Mouse (Mus musculus) c-Kit-positive CD71-negative TER-119-negative erythroid progenitor cells, embryonic 14.5 days (primary cell): Measurements from ENCODE around the gene Emc9.
A peak's percentile ranks its signal among the peaks of the same experiment; 100 is the strongest.

Source experiments
- DNase-seq: peaks from one replicate; pipeline ENCODE4 v3.0.0-alpha.2; 2013; ENCODE audit warnings: low read depth

The Emc9 gene

DNA sequence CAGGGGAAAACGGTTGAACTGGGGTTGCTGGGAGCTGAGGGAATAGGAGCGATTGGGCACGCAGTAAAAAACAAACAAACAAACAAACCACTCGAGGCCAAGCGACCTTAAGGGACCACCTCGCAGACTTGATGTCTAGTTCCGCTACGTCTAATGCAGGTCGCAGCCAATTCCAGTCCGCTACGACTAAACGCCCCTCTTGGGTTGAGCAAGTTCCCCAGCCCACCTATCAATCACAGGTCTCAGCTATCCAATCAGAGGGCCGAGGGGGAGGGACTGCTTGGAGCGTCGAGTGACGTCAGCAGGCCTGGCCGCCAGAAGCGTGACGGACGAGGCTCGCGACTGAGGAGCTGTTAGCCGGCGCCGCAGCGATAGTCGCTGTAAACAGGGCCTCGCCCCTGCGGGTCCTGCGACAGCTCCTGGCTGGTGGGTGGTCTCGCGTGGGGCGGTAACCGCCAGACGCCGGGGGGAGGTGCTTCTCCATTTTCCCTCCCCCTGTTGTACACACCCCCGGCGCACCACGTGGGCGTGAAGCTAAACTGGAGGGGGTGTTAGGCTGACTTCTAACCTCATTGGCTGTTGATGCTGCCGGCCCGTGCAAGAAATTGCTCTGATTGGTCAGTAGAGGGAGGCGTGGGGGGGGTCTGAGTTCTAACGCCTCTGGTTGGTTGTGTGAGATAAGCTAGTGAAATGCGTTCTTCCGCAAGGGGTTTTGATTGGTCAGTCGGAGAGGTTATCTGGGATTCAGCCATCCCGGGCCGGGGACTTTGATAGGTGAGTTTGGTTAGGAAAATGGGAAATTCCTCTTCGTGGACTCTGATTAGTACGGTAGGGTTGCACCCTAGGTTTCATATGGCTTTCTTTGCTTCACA is 24.7 kb downstream of the Emc9 start, which contains the start of gene A730061H03Rik:
TSS of gene A730061H03Rik (minus strand) at position 205 of the 872 bp plus-strand sequence.
- peak; percentile 99 for DNase-seq

DNA sequence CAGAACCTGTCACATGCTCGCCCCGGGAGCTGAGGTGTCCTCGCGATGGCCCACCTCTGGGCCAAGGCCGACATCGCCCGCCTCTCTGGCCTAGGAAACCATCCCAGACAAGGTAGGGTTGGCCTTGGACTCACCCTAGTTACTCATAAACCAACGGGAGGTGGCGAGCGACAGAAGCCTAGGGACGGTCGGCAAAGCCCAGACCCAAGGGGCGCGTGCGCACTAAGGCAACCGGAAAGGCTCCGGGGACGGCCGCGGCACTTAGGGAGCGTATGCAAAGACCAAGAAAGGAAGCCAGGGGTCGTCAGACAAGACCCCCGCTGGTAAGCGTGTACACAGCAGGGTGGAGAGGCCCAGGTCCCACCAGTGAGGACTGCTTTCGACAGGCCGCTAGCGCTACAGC is 25.3 kb downstream of the Emc9 start, which contains the start of gene Dcaf11:
TSS of gene Dcaf11 (plus strand) at position 208 of the 403 bp plus-strand sequence.
- peak; percentile 86 for DNase-seq

DNA sequence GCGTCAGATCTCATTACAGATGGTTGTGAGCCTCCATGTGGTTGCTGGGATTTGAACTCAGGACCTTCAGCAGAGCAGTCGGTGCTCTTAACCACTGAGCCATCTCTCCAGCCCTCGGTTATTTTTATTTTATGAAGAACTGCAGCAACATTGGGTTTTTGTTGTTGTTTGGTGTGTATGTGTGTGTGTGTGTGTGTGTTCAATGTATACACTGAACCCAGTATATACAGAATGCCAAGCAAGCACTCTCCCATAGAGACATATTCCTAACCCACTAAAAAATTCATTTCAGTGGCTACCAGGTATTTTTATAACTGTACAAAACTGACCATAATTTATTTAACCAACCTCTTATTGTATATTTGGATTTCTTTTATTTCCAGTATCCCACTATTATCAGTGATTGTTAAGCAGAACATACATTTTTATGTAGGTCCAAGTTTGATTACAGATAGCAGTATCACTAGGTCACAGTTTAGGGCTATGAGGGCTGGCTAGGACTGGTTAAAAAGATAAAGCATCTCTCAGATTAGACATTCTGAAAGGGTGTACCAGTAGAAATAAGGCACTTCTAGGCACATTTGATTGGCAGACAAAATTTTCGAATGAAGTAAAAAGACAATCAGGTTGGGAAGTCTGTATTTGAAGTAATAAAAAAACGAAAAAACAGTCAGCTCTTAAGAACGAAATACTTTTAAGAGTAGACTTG is 26.2 kb downstream of the Emc9 start:
- no peak for DNase-seq

DNA sequence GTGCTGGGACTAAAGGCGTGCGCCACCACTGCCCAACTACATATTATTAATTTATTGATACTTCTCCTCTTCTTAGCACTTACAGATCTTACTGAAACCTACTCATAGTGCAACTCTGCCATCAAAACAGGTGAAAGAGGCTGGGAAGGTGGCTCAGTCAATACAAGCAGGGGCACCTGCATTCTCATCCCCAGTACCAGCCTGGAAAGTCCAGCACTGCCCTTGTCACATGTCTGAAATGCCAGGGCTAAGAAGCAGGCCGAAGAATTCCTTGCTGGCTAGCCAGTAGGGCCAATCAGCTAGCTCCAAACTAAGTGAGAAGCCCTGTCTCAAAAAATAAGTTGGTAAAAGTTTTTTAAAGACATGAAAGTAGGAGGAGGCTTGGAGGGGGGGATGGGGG is 27.5 kb downstream of the Emc9 start:
- no peak for DNase-seq

DNA sequence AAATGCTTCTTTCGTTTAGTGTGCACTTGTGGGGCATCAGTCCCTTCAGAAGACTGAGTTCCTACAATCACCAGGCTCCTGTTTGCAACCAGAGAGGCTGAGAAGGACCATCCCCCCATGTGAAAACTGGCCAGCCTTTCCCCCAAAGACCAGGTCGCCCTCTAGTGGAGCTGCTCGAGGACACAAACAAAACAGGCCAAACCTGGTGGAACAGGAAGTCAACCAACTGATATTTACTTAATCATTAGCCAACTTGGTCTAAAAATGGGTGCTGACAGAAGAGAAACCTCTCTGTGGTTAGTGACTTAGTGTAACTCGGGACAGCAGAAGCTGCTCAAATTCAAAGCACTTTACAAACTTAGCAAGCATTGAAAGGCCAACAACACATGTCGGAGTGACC is 28.1 kb downstream of the Emc9 start:
- peak; percentile 81 for DNase-seq

DNA sequence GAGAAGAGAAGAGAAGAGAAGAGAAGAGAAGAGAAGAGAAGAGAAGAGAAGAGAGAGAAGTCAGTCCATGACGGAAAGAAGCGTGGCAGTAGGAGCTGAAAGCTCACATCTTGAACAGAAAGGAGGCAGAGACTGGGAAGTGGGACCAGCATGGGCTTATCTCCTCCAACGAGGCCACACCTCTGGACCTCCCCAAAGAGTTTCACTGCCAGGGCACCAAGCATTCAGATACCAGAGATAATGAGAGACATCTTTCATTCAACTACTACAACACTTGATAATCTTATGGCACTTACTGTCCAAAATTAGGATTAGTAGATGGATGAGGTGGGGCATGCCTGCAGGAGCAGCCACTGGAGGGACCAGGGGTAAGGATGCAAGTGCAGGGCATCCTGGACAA is 29.3 kb downstream of the Emc9 start:
- DNase-seq, result no peak

DNA sequence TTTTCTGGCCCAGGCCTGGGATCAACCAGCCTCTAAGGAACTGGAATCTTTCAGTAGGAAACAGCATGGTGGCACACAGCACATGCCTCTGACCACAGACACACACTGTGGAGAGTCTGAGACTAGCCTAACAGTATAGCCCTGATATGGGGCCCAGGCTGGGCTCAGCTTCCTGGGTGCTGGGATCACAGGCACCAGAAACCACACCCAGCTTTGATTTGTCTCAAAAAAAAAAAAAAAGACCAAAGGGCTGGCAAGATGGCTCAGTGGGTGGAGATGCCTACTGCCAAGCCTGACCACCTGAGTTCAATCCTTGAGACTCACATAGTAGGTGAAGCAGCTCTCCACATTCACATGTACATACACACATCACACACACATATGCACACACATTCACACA is 30.5 kb downstream of the Emc9 start:
- DNase-seq, result no peak

DNA sequence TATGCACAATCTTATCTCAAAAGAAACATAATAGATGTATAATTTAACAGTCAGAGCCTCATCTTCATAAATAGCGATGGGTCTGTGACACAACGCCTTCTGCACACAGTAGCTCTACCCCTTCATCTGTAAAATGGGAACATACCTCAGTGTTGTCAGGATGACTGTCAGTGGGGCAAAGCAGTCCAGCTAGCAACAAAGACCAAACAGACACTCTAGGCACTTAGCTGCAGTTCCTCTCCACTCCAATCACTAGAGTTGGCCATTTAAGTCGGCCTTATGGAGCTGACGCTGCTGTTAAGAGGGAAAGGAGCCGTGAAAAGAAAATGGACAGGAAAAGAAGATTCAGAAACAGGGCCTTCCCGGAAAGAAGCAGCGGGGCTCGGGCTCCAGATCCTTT is 33.3 kb downstream of the Emc9 start:
- no peak for DNase-seq

DNA sequence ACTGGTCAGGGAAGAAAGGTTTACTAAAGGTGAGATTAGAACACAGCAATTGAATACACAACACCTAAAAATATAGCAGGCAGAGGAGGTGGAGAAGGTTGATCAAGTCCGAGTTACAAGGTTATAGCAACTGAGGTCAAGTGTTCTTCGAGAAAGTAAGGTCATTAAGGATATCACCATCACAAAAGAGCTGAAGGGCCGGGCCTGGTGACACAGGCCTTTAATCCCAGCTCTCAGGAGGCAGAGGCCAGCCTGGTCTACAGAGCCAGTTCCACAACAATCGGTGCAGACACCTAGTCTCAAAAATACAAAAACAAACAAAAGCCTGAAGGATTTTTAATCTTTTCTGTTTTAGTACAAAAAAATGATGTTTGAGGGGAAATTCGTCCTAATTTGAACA is 33.8 kb downstream of the Emc9 start:
- no peak for DNase-seq

DNA sequence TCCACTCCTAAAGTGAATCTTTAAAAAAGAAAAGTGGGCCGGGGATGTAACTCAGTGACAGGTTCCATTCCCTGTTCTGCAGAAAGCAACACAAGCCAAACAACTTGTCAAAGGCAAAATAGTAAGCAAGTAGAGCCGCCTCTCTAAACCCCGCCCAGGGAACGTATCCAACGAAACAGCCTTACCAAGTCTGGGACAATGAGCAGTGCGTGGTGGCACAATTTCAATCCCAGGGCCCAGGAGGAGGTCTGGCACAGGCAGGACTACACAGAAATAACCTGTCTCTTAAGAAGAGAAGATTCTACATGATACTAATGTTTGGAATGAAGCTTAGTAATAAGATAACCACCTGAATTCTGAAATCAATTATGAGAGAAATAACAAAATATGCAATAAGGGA is 34.9 kb downstream of the Emc9 start:
- no peak for DNase-seq

DNA sequence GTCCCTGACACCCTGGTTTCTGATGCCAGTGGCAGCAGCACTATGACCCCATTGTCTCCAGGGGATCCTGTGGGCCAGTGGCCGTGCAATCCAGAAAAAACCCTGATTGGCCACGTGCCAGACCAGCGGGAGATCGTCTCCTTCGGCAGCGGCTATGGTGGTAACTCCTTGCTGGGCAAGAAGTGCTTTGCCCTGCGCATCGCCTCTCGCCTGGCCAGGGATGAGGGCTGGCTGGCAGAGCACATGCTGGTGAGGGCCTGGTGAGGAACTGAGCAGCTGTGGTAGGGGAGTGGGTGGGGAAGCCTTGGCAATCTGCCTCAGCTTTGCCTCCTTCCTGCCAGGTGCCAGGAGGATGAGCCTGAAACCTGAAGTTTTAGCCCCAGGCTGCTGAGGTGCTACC is 40.8 kb downstream of the Emc9 start:
- no peak for DNase-seq

DNA sequence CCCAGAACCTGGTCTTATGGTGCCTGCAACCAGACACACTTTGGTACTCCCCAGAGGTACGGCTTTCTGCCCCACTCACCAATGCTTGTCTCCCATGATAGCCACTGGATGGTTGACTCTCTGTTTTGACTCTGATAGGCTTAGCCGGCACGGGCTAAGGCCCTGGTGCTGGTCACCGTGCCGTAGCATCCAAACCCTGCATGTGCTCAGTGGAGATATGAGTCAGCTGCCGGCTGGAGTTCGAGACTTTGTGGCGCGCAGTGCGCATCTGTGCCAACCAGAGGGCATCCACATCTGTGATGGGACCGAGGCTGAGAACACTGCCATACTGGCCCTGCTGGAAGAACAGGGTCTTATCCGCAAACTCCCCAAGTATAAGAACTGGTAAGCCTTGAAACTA is 42.8 kb downstream of the Emc9 start:
- DNase-seq, result no peak

DNA sequence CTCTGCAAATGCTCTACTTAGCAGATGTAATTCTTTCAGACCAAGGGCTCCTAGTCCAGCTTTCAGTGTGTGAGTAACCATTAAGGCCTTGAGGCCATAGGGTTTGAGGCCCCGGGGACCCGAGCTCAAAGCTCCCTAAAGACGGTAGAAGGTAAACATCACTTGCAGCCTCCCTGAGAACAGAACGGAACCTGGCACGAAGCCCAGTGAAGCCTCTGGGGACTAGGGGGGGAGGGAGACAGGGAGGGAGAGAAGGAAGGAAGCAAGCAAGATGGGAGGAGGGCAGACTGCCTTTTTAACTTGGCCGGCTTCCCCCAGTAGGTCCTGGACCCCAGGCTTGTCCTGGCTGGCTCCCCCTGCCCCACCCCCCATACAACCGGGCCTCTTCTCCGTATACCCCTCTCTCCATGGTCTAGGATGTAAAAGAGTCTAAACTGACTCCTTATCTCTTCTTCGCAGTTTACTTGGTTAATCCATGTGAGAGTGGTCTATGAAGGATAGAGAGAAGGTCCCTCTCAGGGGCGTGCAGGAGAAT is 44.2 kb downstream of the Emc9 start:
- no peak for DNase-seq

DNA sequence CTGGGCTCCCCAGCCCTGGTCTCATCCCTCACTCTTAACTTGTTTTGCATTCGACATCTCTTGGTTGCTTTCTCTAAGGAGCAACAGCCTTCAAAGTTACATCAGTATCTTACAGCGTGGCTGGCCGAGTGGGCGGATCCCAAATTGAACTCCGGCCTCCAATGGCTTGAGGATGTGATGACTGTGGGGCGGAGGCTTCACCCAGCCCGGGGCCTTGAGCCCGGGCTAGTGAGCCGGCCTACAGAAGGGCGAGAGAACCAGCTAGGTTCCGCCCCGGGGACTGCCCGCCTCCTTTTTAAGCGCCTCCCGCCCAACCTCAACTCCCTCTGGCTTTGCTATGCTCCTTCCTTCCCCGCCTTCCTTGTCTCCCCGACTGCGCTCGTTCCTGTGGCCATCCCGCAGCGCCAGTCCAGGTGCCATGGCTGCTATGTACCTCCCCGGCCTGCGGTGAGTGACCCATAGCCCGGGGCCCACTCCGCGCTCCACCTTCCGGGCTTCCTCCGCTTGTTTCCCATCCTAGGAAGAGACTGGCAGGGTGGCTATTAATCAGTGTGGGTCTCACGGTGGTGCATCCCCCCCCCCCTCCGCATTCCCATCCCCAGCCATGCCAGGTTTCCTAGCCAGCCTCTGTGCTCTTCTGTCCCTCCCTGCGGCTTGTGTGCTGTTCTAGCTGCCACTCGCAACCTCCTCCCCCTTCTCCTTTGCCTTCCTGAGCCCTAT is 44.9 kb downstream of the Emc9 start, which contains the start of gene Pck2:
TSS of gene Pck2 (plus strand) at position 200 of the 720 bp plus-strand sequence.
- peak; percentile 85 for DNase-seq

DNA sequence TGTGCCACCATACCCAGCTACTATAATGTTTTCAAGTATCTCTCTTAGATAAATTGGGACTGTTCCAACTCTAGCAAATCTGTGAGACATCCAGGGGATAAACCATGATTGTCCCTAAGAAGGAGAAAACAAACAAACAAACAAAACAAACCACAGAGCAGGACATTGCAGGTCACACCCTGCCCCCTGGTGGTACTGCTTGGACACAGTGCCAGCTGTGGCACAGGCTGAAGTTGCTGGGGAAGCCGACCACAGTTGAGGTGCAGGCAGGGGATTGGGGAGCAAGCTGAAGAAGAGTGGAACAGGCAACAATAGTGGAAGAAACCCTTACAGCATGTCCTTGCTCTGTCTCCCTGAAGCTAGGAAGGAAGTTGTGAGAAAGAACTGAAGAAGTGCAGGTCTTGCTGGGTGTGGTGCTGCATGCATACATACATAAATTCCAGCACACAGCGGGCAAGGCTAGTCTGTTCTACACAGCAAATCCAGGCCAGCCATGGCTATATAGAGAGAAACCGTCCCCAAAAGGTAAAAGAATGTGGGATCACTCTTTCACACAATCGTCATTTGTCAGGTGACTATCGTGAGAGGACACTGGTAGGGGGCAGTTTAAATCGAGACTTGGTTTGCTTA is 48.9 kb downstream of the Emc9 start:
- no peak for DNase-seq
